Mouse (Mus musculus) embryo, embryonic 11.5 days (tissue): ENCODE measurements around the gene Dapk1.
A peak's percentile ranks its signal among the peaks of the same experiment; 100 is the strongest.

Experiments used
- DNase-seq: peaks from one replicate; pipeline ENCODE4 v3.0.0-alpha.2; 2012; ENCODE audit warnings: low read depth, low spot score

The Dapk1 gene

DNA sequence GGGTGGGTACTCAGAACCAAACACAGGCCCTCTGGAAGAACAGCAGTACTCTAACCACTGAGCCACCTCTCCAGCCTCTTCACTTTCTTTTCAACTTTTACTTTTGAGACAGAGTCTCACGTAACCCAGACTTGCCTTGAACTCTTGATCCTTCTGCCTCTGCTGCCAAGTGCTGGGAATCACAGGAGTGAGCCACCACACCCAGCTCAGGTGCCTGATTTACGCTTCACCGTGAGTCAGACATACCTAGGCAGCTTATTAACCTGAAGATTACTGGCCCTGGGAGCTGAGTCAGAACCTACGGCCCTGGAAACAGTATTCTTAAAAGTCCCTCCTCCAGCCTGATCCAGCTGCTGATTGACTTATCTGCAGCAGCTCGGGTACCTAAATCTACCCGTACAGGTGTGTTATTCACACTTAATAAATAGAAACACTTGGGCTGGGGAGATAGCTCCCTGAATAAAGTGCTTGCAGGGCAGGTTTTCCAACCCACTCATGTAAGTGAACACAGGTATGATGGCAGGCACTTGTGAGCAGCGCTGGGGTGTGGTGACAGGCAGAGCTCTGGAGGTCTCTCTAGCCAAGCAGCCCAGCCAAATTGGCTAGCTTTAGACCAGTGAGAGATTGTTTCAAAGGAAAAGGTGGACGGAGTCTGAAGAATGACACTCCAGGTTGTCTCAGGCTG lies 60.9 kb downstream of the Dapk1 start:
- no peak for DNase-seq

DNA sequence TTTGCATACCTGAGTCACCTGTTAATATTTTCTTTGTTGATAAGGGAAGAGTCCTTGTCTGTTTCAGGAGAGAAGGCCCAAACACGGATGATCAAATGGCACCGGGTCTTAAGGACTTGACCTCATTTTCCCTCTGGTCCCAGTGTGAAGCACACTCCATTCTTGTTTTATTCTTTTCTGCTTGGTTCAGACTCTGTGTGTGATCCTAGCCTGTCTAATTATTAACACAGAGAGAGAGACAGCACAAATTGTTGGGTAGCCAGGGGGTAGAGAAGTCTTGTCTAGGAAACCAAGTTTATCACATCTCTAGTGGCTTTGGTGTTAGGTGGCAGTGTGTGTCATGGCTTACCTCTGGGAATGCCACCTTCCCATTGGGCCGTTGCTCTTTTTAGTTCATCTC lies 62.3 kb downstream of the Dapk1 start:
- DNase-seq: no peak

GRCm38 (mm10) chr13:60664816-60665215 lies 63.1 kb downstream of the Dapk1 start:
- DNase-seq: no peak

DNA sequence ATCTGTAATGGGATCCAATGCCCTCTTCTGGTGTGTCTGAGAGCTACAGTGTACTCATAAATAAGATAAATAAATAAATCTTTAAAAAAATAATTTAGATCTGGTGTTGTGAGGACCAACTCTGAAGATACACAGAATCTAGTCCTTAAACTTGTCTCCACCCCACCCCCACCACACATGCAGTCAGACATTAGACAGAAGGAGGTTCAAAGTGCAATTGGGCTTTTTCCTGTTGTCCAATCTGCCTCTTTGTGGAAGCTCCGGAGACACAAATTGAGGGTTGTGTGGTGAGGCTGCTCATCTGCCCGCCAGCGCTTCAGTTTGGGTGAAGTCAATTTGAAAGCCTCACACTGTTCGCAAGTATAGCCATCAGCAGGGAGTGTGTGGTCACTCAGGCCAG lies 63.7 kb downstream of the Dapk1 start:
- DNase-seq: no peak

GRCm38 (mm10) chr13:60668036-60668435 lies 66.3 kb downstream of the Dapk1 start:
- DNase-seq: no peak

DNA sequence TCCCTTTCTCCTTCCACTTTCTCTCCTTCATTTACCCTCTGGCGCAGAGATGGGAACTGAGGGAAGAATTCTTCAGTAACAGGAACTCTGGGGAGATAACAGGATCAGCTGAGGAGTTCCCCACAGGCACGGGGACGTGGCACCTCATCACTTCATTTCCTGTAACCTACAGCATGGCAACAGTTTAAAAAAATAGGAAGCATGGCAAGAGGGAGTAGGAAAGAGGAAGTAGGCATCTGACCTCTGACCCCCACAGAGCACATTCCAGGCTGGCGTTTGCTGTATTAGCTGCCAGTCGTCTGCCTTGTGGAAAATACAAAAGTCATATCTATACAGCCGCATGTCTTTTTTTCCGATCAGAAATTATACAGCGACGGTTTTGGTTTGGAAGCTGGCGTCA lies 68.9 kb downstream of the Dapk1 start:
- DNase-seq: no peak

GRCm38 (mm10) chr13:60671235-60671634 lies 69.5 kb downstream of the Dapk1 start:
- no peak for DNase-seq

DNA sequence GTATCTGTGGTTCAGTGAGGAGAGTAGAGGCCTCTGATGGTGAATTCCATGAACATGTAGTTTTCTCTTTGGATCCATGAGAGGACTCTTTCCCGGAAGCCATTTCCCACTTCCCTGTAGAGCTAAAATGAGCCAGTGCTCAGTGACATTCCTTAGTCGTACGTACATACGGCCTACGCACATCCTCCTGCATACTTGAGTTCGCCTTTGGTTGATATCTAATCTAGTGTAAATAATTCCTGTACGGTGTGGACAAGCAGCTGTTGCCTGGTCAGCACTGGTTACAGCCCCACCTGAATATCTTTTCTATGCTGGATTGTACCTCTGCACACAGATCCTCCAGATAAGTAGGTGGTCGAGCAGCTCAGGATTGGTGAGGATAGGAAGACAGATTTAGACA lies 70.5 kb downstream of the Dapk1 start:
- no peak for DNase-seq

DNA sequence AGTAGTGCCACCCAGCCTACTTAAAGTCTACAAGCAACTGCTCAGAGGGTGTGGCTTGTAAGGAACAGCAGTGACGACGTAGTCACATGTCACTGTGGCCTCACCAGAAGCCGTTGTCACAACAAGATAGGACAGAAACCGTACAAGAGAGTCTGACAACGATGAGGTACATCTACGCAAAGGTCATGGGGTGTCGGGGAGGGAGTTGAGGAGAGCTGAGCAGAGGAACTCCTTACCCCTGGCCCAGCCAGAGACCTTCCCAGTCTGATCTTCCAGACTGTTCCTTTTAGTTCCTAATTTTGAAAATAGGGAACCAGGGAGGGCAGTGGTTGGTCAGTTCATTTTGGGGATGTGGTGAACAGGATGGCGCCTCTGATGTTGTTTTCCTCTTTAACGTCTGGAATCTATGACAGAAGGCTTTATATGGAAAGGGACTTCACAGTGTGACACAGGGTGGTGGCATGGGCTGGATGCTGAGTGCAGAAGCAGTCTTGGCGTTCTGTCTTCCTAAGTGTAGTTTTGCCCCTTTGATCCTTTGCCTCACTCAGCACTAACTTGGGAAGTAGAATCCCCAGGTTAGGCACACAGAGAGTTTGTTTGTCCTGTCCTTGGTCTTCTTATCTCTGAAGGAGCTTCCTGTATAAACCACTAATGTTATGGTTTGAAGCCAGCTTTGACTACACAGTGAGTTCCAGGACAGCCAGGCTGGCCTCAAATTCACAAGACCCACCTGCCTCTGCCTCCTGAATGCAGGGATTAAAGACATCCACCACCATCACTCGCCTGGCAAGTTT lies 71.3 kb downstream of the Dapk1 start:
- DNase-seq: no peak

DNA sequence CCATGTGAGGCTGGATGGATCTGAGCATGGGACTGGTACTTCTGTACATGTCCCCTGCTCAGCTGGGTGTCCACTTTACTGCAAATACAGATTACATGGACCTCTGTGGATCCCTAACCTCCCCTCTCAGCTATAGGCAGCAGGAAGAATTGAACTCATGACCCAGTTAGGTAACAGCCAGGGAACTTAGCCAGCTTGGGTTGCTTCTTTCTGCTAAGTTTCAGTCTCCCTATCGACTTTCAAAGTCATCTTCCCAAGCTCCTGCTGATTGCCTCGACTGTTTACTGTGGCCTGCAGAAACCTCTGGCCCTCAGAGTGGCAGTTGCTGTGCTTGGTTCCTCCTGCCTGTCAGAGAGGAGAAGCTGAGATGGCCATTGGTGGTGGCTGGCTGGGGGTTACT lies 72.6 kb downstream of the Dapk1 start:
- DNase-seq: no peak

GRCm38 (mm10) chr13:60674911-60675310 lies 73.2 kb downstream of the Dapk1 start:
- DNase-seq: peak; percentile 17

- no peak for DNase-seq
These were observed 73.7 kb downstream of the Dapk1 start for GRCm38 (mm10) chr13:60675416-60675815.

DNA sequence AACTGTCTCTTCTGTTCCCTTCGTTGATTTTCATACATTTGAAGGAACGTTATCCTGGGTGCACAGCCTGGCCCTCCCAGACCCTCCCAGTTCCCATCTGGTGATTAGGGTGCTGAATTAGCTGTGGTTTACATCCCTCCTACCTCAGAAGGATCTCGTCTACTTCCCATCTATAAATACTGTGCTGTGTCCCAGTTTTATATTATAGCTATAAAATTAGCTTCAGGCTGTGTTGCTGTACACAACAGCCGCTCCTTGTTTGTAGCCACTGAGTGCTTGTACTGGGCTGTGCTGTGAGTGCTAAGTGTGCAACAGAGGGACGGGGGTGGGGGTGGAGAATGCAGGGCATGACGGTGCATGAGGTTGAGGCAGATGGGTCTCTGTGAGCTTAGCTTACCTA lies 77.2 kb downstream of the Dapk1 start:
- DNase-seq: no peak

GRCm38 (mm10) chr13:60682714-60683695 lies 81.3 kb downstream of the Dapk1 start:
- no peak for DNase-seq

GRCm38 (mm10) chr13:60684050-60684760 lies 82.5 kb downstream of the Dapk1 start:
- DNase-seq: no peak

- DNase-seq: no peak
These were observed 83.1 kb downstream of the Dapk1 start for GRCm38 (mm10) chr13:60684806-60685205.

- no peak for DNase-seq
These were observed 83.5 kb downstream of the Dapk1 start for GRCm38 (mm10) chr13:60685216-60685615.

DNA sequence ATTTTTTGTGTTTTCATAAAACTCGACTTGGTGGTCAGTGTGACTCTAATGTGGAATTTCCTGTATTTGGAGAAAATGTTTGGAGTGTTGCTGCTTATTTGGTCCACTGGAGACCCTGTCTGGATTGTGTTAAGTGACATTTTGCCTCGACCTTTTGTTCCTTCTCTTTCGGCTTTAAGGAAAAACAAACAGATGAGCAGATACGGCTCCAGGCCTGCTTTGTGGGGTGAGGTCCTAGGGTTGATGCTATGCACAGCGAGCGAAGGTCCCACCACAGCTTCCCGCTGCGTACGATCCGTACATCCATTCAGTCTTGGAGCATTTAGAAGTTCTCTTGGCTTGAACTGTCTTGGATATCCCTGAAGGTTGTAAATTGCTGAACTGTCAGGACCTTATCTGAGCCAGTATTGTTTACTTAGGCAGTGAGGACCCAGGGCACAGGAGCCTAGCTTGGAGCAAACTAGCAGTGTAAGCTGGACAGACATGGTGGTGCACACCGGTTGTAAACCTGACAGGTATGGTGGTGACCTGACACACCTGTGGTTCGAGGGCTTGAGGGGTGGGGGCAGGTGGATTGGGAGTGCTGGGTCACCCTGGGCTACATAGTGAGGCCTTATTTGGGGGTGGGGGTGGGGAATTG lies 84.4 kb downstream of the Dapk1 start:
- no peak for DNase-seq

- DNase-seq: no peak
These were observed 85.2 kb downstream of the Dapk1 start for GRCm38 (mm10) chr13:60686967-60687366.

- DNase-seq: no peak
These were observed 85.7 kb downstream of the Dapk1 start for GRCm38 (mm10) chr13:60687462-60687861.

- no peak for DNase-seq
These were observed 86.1 kb downstream of the Dapk1 start for GRCm38 (mm10) chr13:60687891-60688290.
